Mouse (Mus musculus) liver, adult 2 months (tissue): ENCODE results near the gene Fam102a. TPM values are rescaled to one million over a fixed set of nuclear protein-coding genes. Genes with fewer than 3 reads are reported as not detected.

Experiments used
- DNase-seq: peaks from one replicate; pipeline ENCODE4 v3.0.0-alpha.2; 2011; ENCODE audit warnings: low read depth, low spot score; ENCODE audit errors: extremely low read depth
- H3K27ac ChIP-seq: fragments of 200-500 bp; replicated peaks from 2 replicates; pipeline ENCODE4 v1.5.1; 2012; ENCODE audit warnings: low read depth, mild to moderate bottlenecking, control low read depth, inconsistent platforms, low read length; ENCODE audit not compliant: insufficient read depth
- H3K27me3 ChIP-seq: fragments of 200-500 bp; 2 replicates; pipeline ENCODE4 v1.6.1; 2012; ENCODE audit warnings: mild to moderate bottlenecking, moderate library complexity, low read length, inconsistent platforms; ENCODE audit not compliant: control insufficient read depth, insufficient read depth
- H3K36me3 ChIP-seq: fragments of 200-500 bp; 2 replicates; pipeline ENCODE4 v1.6.1; 2012; ENCODE audit warnings: low read length, inconsistent platforms; ENCODE audit not compliant: control insufficient read depth, insufficient read depth
- H3K4me1 ChIP-seq: fragments of 200-500 bp; 2 replicates; pipeline ENCODE4 v1.6.1; 2011; ENCODE audit warnings: low read length; ENCODE audit not compliant: control insufficient read depth, insufficient read depth
- H3K4me3 ChIP-seq: fragments of 200-500 bp; 2 replicates; pipeline ENCODE4 v1.5.1; 2011; ENCODE audit warnings: low read depth, mild to moderate bottlenecking, control low read depth, low read length, moderate library complexity; ENCODE audit not compliant: insufficient read depth
- H3K79me2 ChIP-seq: fragments of 200-500 bp; 2 replicates; pipeline ENCODE4 v1.6.1; 2012; ENCODE audit warnings: inconsistent platforms, mild to moderate bottlenecking, low read length, moderate library complexity; ENCODE audit not compliant: control insufficient read depth, insufficient read depth
- H3K9ac ChIP-seq: fragments of 200-500 bp; 2 replicates; pipeline ENCODE4 v1.6.1; 2012; ENCODE audit warnings: low read depth, mild to moderate bottlenecking, control low read depth, inconsistent platforms, low read length
- CTCF ChIP-seq: fragments of 200-500 bp; IDR thresholded peaks from 2 replicates; pipeline ENCODE4 v1.5.1; 2011; ENCODE audit warnings: low read depth, low read length, control low read depth
- POLR2A ChIP-seq: fragments of 200-500 bp; IDR thresholded peaks from 2 replicates; pipeline ENCODE4 v1.6.1; 2011; ENCODE audit warnings: low read length, control low read depth; ENCODE audit not compliant: insufficient read depth; ENCODE audit errors: extremely low read depth
- WGBS: fragments of 180-500 bp; shearing (Covaris S2); methylation state at CpG from one replicate; pipeline ENCODE4 v1.1.7; 2018; 5-methylcytosine and 5-hydroxymethylcytosine counted together
- polyA plus RNA-seq: library from polyadenylated mRNA; depleted of rRNA; stranded (reverse); fragments of >200 nt; gene quantifications from 2 replicates; pipeline ENCODE4 v1.2.3, GENCODE M21; 2012
- total RNA-seq: library from RNA; depleted of rRNA; stranded (reverse); fragments of >200 nt; gene quantifications from 2 replicates; pipeline ENCODE4 v1.2.3, GENCODE M21; 2014

Fam102a gene
- total and polyA plus RNA-seq, 2 experiments: 7.0 to 11.0 TPM

DNA sequence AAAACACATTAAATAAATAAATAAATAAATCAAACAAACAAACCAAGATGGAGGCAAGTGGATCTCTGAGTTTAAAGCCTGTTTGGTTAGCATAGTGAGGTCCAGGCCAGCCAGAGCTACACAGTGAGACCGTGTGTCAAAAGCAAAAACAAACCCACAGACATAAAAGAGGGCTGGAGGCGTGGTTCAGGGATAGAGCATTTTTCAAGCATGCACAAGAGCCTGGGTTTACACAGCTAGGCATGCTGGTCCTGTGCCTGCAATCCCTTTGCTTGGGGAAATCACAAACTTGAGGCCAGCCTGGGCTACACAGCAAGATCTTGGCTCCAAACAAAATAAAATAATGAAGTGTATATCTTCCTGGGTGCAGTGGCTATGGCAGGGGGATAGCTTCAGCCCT is 42.5 kb upstream of the Fam102a start:
- Histone ChIP-seq H3K27me3 (no peaks in the 10 kb centered on the region), H3K4me3 (no peak overlapping the region), H3K9ac (no peak overlapping the region), H3K36me3 (no peaks in the 10 kb centered on the region), H3K79me2 (no peaks in the 10 kb centered on the region), H3K4me1 (no peaks in the 10 kb centered on the region), H3K27ac (no peak overlapping the region)
- 78% methylated on average over 2 of the region's 2 CpGs for WGBS
- TF ChIP-seq POLR2A: no peak
- TF ChIP-seq CTCF: no peak
- DNase-seq: no peak

DNA sequence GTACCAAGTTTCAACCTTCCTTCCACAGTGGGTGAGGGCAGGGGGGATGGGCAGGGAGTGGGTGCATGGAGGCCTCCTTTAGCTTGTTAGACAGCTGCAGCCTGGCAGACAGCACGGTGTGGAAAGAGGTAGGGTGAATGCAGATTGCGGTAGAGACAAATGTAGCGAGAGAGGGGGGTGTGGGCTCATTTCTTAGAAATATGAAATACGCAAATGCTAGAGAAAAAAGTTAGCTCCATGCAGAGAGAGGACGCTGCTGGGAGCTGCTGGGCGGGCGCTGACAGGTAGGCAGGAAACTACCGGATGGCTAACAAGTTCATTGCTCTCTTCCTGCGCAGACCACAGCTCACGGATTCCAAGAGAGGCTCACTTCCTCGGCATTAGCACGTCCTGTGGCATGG is 41.8 kb upstream of the Fam102a start:
- H3K4me1 ChIP-seq: no peaks in the 10 kb centered on the region
- H3K27ac ChIP-seq: no peak overlapping the region
- H3K27me3 ChIP-seq: no peaks in the 10 kb centered on the region
- WGBS: 86% methylated on average over 12 of the region's 12 CpGs
- no peak overlapping the region for H3K9ac ChIP-seq
- DNase-seq: no peak
- no peaks in the 10 kb centered on the region for H3K36me3 ChIP-seq
- H3K79me2 ChIP-seq: no peaks in the 10 kb centered on the region
- TF ChIP-seq CTCF (no peak), POLR2A (no peak)
- no peak overlapping the region for H3K4me3 ChIP-seq

DNA sequence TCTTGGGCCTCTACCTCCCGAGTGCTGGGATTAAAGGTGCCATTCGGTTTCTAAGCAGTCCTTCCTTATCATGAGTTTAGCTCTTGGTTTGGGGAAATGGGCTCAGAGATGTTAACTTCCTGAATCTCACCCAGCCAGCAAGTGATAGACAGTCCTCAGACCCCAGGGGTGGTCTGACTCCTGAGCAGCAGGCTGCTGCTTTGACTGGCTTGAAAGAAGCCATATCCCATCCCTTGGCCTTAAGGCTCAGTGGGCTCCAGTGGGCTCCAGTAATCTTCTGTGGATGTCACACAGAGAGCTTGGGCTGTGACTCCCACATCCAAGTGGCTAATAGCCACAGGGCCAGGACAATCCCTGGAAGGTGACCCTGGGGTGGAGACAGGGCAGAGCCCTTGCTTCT is 40.6 kb upstream of the Fam102a start:
- no peaks in the 10 kb centered on the region for H3K36me3 ChIP-seq
- peak overlapping the region; percentile 16; the same call in 1 of the 2 replicates for H3K27ac ChIP-seq
- H3K4me1 ChIP-seq: peaks cover 2% of the 10 kb centered on the region; the same call in 1 of the 2 replicates
- 78% methylated on average over 2 of the region's 2 CpGs for WGBS
- H3K4me3 ChIP-seq: no peak overlapping the region
- no peak for DNase-seq
- no peaks in the 10 kb centered on the region for H3K79me2 ChIP-seq
- TF ChIP-seq POLR2A (no peak), CTCF (no peak)
- no peak overlapping the region for H3K9ac ChIP-seq
- no peaks in the 10 kb centered on the region for H3K27me3 ChIP-seq

DNA sequence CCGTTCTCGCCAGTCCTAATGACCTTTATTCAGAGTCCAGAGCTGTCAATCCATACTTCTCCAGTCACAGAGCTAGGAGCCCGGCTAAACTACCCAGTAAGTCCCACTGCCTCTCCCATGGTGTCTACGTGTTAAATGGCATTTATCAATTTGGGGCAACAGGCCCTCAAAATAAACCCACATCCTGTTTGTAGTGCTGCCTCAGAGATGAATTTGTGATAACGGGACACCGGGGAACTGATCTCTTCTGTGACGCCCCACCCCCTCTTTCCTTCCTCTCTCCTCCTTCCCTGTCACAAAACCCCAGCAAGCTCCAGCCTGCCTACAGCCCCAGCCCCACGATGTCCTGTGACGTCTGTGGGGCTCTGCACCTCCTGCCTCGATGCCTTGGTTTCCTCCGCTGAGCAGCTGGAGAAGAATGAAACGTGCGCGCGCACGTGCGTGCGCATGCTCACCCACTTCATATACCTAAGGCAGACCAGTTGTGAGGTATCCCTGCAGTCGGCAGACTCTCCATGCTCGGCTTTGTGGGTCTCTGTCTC is 39.9 kb upstream of the Fam102a start:
- TF ChIP-seq POLR2A (no peak), CTCF (no peak)
- 65% methylated on average over 20 of the region's 20 CpGs for WGBS
- Histone ChIP-seq H3K27me3 (no peaks in the 10 kb centered on the region), H3K36me3 (no peaks in the 10 kb centered on the region), H3K27ac (peak overlapping the region; percentile 38), H3K79me2 (no peaks in the 10 kb centered on the region), H3K4me1 (peaks cover 2% of the 10 kb centered on the region; the same call in 1 of the 2 replicates), H3K4me3 (peak overlapping the region; percentile 28), H3K9ac (no peak overlapping the region)
- peak; percentile 35 for DNase-seq

DNA sequence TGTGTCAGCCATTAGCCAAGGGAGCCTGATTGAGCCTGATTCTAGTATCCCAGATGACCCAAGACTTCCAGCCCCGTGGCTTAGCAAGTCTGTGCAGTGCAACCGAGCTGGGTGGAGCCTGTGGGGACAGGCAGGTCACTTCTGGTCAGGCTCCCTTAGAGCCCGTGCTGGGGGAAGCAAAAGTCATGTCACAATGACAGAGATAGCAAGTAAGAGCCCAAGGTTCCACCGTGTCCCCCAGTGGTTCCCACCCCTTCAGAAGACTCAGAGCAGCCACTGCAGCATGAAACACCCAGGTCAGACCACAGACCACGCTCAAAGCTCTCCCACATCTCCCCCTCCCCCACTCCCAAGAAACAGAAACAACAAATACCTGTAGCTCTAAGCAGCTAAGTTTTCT is 38.9 kb upstream of the Fam102a start:
- H3K4me1 ChIP-seq: peaks cover 2% of the 10 kb centered on the region; the same call in 1 of the 2 replicates
- no peak for DNase-seq
- H3K4me3 ChIP-seq: no peak overlapping the region
- no peak for TF ChIP-seq CTCF
- no peak for TF ChIP-seq POLR2A
- H3K36me3 ChIP-seq: no peaks in the 10 kb centered on the region
- H3K9ac ChIP-seq: no peak overlapping the region
- no peak overlapping the region for H3K27ac ChIP-seq
- no peaks in the 10 kb centered on the region for H3K79me2 ChIP-seq
- 39% methylated on average over 5 of the region's 5 CpGs for WGBS
- no peaks in the 10 kb centered on the region for H3K27me3 ChIP-seq

DNA sequence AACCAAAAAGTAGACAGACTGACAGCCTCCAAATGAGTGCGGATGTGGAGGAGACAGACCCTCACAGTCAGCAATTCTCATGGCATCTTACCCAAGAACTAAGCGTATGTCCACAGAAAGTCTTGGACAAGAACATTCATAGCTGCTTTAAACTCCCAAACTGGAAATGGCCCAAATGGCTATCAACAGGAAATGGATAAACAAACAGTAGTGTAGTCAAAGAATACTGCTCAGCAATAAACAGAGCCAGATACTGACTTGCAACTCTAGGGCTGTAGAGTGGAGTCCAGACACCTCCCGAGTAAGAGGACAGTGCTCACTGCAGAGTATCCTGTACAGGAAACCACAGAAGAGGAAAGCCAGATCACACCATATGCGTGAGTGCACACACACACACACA is 35.8 kb upstream of the Fam102a start:
- H3K4me1 ChIP-seq: peaks cover 2% of the 10 kb centered on the region; the same call in 1 of the 2 replicates
- no peaks in the 10 kb centered on the region for H3K27me3 ChIP-seq
- 52% methylated on average over 4 of the region's 4 CpGs for WGBS
- no peaks in the 10 kb centered on the region for H3K36me3 ChIP-seq
- no peak for TF ChIP-seq POLR2A
- no peak for TF ChIP-seq CTCF
- peak overlapping the region; percentile 38; the same call in 1 of the 2 replicates for H3K27ac ChIP-seq
- H3K4me3 ChIP-seq: no peak overlapping the region
- H3K79me2 ChIP-seq: no peaks in the 10 kb centered on the region
- peak; percentile 60 for DNase-seq
- no peak overlapping the region for H3K9ac ChIP-seq
